Mouse (Mus musculus) mature B cell (primary cell): Measurements from ENCODE around the gene Pecam1.
"Not testable (repeated sequence)": the region's sequence is repeated elsewhere in the genome, so short reads cannot be mapped to it uniquely, and the experiment has no call there.

Experiments used
- in situ Hi-C: fragments of 300-500 bp; cut with MboI; formaldehyde crosslinking; loops from 2 replicates; pipeline ENCODE4 v1.14.3; 2019

Pecam1 gene

GRCm38 (mm10) chr11:106730714-106731113 is 19.7 kb downstream of the Pecam1 start:
- in situ Hi-C loops = no loop called here

DNA sequence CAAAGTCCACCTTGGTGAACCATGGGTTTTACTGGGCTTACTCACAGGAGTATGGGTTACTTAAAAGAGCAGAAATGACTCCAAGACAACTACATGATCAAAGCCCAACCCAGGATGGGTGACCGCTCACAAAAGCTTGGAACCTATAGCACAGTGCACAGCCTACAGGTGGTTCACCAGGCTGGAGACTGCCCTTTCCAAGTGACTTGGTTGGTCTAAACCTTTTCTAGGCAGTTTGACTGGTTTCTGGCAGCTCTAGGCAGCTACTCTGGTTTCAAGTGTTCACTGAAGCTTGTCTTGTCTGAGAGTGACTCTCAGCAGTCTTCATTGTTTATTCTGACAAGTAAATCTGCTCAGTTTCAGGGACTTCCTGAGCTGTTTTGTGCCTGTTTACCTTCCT is 20.8 kb downstream of the Pecam1 start:
- in situ Hi-C loops = no loop called here

- in situ Hi-C loops = no loop called here
Observed at GRCm38 (mm10) chr11:106728402-106729366, 21.7 kb downstream of the Pecam1 start.

DNA sequence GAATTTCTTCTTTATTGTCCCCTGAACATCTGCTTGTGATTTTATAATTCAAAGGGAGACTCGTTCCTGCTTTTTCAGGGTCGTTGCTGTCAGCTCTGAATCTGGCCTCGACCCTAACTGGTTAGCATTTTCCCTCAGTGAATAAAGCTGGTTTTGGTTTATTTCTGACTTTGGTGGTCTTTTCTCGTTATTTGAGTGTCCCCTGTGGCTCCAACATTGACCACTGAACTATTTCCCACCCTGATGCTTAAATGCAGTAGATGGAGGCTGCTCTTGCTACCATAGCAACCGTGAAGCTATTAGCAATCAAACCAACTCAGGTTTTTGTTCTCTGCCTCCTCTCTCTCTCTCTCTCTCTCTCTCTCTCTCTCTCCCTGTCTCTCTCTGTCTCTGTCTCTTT is 22.5 kb downstream of the Pecam1 start:
- in situ Hi-C loops = no loop called here

DNA sequence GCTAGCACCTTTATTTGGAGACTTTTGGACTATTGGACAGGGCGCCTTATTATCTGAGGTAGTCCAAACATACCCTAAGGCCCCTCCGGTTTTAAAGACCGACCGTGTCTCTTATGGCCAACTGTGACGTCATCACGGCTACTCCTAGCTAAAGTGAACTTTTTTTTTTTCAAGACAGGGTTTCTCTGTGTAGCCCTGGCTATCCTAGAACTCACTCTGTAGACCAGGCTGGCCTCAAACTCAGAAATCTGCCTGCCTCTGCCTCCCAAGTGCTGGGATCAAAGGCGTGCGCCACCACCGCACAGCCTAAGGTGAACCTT is 25.6 kb downstream of the Pecam1 start:
- in situ Hi-C loops = not testable (repeated sequence)

DNA sequence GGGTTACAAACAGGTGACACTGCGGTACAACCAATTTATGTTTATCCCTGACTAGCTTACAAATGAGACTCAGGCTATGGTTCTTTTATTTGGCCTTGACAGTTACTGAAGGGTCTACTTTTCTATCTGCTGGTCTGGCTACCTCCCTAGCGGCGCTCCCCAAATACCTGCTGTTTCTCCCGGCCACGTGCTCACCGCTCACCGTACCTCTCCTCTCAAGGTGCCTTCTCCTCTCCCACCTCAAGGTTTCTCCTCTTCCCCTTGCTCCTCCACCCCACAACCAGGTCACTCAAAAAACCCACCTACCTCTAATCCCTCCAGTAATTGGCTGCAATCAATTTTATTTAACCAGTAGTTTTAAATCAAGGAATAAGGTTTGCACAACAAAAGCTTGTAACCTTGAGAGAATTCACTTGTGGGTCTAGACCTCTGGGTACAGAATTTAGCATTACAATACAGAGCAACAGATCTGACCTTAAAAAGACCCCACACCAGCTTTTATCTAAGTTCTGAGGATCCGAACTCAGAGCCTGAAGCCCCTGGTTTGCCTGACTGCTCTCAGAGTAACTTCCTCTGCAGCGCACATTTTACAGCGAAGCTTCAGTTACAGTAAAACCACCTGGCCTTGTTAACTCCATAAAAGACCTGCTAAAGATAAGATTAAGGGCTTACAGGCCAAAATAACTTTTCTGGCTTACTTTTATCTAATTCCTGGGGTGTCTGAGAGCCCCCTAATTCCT is 26.1 kb downstream of the Pecam1 start:
- in situ Hi-C loops = no loop called here

DNA sequence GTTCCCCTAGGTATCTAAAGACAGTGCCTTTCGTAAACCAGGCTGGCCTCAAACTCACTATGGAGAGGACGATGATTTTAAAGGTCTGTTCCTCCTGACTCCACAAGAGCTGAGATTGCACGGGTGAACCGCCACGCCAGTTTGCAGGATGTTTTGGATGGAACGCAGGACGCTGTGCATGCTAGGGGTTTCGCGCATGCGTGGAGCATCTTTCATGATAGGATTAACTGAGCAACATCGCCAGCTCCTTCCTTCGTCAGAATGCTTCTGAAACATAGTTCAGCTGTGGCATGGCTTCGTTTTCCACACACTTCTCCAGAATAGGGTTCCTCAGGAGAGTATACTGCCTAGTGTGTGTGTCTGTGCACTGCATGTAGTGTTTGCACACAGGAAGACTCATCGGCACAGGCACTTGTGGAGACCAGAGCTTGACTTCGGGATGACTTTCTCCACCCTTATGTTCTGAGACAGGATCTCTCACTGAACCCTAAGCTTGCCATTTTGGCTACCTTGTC is 26.8 kb downstream of the Pecam1 start:
- in situ Hi-C loops = no loop called here

DNA sequence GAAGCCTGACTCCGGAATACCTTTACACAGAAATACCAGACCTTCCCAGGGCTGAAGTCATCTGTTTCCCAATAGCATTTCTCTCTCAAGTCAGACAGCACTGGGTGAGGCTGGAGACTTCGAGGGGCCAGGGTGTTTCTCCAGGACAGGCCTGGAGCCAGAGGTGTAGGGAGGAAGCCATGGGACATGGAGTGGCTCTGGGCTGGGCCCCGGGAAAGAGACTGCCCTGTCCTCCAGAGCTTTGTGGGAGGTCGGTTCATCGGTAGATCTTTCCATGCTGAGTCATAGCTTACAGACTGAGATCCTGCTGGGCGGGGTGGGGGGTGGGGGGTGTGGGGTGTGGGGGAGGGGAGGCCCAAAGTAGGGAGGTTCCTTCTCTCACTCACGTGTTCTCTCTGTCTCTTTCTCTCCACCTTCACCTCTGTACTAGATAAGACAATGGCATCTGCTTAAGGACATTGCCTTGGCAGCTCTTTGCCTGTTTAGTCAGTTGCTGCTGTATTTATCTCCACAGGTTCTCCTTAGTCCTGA is 27.5 kb downstream of the Pecam1 start:
- in situ Hi-C loops = no loop called here

DNA sequence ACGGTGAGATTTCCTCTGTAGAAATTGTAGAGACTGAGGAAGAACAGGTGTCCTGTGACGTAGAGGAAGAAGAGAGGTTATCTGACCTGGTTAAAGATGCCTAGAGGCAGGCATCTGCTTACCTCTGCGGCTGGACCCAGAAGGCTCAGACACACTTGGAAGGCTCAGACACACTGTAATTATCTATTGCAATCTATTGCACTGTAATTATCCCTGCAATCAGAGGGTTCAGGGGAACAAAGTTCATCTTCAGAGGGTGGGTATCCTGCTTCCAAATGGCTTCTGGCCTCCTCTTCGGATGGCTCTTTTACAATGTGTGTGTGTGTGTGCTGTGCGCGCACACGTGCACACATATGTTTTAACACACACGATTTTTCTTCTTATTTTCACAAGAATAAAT is 30.0 kb downstream of the Pecam1 start:
- in situ Hi-C loops = no loop called here

DNA sequence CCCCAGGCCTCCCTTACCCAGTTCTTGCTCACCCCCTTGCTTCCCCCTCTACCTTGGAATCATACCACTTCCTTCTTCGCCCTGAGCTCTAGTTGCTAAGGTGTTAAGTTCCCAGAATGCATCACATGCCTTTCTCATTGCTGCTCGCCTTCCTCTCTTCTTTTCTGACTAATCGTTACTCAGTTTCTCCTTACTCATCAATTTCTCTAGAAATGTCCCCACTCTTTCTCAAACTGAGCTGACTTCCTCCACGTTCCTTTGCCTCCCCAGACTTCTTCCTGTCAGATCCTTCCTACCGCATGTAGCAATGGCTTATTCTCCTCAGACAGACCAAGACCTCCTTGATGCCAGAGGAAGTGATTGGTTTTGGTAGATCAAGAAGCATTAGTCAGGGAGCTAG is 33.9 kb downstream of the Pecam1 start:
- in situ Hi-C loops = no loop called here

DNA sequence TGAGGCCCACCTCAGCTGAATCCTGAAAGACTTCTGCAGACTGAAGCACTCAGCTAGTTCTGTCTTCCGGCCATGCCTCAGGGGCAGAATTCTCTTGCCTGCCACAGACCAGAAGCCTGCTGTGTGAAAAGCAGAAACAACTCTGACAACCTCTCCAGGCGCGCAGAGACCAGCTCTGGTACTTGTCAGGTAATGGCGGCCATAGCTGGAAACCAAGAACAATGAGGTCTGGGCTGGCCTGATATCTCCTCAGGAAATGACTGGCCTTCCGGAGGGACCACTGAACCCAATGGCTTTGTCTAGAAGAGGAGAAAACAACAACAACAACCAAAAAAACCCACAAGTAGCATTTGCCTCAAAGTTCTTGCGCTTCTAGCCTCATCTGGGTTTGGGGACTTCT is 35.4 kb downstream of the Pecam1 start:
- in situ Hi-C loops = no loop called here

GRCm38 (mm10) chr11:106710789-106711188 is 39.6 kb downstream of the Pecam1 start:
- in situ Hi-C loops = no loop called here

DNA sequence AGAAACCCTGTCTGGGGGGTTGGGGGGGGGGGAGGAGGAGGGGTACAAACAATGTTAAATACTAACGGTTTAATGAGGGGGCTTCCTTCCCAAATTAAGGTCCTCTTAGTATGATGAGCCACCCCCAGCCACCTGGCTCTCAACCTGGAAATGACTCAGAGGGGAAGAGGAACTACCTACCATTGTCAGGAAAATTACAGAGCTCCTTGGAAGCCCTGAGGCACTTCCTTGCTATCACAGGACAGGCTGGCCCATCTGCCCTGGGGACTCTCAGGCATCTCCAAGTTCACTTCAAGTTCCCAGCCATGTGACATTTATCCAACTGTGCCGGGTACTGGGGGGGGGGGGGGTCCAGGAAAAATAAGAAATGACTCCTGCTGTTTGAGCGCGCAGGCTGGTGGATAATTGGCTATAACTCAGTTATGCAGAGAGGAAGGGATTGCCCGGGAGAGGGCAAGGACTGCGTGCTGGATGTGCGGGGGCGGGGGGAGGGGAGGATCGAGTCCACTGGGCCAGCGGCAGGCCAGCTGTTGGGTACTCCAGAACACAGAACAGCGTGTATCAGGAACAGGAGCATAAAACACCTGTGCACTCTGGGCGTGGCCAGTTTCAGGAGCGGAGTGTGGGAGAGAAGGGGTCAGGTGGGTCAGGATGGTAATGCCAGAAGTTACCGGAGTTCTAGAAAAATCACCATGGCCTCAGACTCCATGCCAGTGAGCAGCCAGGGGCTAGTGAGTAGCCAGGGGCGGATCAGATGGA is 41.0 kb downstream of the Pecam1 start:
- in situ Hi-C loops = no loop called here

DNA sequence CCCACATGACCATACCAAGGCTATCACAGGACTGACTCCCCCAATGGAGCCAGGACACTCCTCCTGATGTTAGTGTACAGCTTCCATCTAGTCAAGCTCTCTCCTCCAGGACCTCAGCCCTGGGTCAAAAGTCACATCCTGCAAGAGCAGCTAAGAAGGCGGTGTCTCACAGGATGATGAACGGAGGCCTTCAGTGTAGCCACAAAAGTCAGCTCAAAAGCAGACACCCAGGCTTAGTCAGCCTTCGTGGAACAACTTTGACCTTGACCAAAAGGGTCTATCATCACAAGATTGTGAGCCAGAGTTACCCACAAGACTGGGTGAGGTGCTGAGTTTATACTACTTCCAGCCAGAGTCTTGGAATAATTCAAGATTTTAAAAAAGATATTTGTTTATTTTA is 42.6 kb downstream of the Pecam1 start:
- in situ Hi-C loops = no loop called here

- in situ Hi-C loops = no loop called here
Observed at GRCm38 (mm10) chr11:106707085-106707484, 43.3 kb downstream of the Pecam1 start.

DNA sequence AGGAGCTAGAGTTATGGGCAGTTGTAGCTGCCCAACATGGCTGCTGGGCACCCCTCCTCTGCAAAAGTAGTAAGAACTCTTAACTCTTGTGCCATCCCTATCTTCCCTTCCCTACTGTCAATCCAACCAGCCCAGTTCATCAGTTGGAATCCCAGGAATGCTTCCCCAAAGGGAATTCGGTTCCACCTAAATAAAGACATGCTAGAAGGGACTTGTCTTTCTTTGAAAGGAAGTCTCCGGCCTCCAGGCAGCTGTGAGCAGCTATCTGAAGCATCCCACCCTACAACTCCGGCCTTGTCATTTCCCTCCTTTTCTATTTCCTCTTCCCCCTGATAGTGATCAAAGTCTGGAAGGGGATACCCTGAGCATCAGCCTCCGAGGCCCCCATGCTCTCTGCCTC is 44.2 kb downstream of the Pecam1 start:
- in situ Hi-C loops = no loop called here

GRCm38 (mm10) chr11:106704399-106705111 is 45.9 kb downstream of the Pecam1 start:
- in situ Hi-C loops = no loop called here

- in situ Hi-C loops = no loop called here
Observed at GRCm38 (mm10) chr11:106703931-106704330, 46.5 kb downstream of the Pecam1 start.

GRCm38 (mm10) chr11:106702584-106702983 is 47.8 kb downstream of the Pecam1 start:
- in situ Hi-C loops = no loop called here

GRCm38 (mm10) chr11:106701589-106701988 is 48.8 kb downstream of the Pecam1 start:
- in situ Hi-C loops = no loop called here

- in situ Hi-C loops = no loop called here
Observed at GRCm38 (mm10) chr11:106699083-106699482, 51.3 kb downstream of the Pecam1 start.
